Comparison of ENCODE assay signal across 8 mouse cellular contexts in the genomic region with DNA sequence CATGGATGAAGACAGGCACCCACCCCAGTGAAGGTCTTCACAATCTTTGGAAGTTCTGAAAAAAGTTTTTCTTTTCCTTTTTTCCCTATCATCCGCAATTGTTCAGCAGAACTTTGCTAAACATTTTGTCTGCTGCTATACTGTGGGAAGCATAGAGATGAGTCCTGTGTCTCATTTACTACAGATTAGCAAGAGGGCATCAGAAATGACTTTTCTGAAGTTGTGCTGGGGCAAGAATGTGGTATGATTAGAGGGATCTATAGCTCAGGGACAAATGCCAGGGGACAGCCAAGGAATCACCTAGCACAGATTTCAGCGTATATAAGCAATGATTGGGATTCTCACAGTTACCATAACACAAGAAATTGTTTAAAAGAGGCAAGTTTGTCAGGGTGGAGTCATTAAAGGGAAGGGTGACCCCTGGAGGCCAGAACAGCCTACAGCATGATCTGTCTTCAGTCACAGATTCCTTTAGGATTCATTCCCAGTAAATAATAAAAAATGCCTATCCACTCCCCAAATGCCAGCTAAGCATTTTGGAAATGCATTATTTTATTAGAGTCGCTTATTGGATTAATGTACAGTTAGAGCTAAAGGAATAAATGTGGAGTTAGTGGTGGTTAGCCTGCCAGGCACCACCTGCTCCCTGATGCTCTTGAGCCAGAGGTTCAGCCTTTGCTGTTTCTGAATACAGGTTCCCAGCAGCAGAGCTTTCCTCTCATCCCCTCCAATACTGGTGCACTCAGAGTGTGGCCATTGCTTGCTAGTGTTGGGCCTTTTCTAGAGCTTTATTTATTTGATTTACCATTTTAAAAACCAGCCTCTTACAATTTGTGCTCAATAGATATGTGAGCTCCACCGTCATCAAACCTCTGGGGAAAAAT.
DNase-seq lines count a peak whose midpoint lies in the region; ATAC-seq and TF ChIP-seq lines count a peak whose summit lies in the region.

No protein-coding gene starts in this region.

- H3K9me3 ChIP-seq in kidney, embryonic 15.5 days (replicated peaks), result no peaks in the 10 kb centered on the region
- H3K9me3 ChIP-seq in ES-E14 (ENCODE audit: control insufficient read depth, insufficient read depth, low read depth, low read length), result no peaks in the 10 kb centered on the region

- no peak for ATAC-seq in kidney, embryonic 15.5 days (replicated peaks; ENCODE audit: low FRiP score)

- no peak overlapping the region for H3K9ac ChIP-seq in kidney, embryonic 15.5 days
- no peak overlapping the region for H3K9ac ChIP-seq in ES-E14 (ENCODE audit: insufficient read depth, low read depth, low read length, poor library complexity, severe bottlenecking)

- WGBS in kidney, embryonic 15.5 days, result 49% methylated on average over 4 of the region's 4 CpGs

- H3K27me3 ChIP-seq in kidney, embryonic 15.5 days, result no peaks in the 10 kb centered on the region

- H3K27ac ChIP-seq in kidney, embryonic 15.5 days, result no peak overlapping the region
- H3K27ac ChIP-seq in ES-E14 (ENCODE audit: insufficient read depth, low read depth, low read length, poor library complexity, severe bottlenecking), result no peak overlapping the region

- DNase-seq in kidney, adult 18-20 months, result peak; percentile 4
- peak; percentile 35 for DNase-seq in ES-E14 (ENCODE audit: low read depth, low spot score)
- peak; percentile 67 to 70 for DNase-seq in cerebellum, postnatal 10 days
- peak; percentile 6 for DNase-seq in gastrocnemius, postnatal 14 days
- DNase-seq in left cerebral cortex, adult 11 months (ENCODE audit: low spot score), result peak; percentile 22
- peak; percentile 6 for DNase-seq in retina, postnatal 7 days (ENCODE audit: low read depth, low spot score)
- no peak for DNase-seq in urinary bladder, adult 18-20 months (ENCODE audit: low spot score in 2 of 2)

- no peak overlapping the region for H3K4me2 ChIP-seq in kidney, embryonic 15.5 days

- H3K36me3 ChIP-seq in kidney, embryonic 15.5 days, result no peaks in the 10 kb centered on the region
- H3K36me3 ChIP-seq in ES-E14 (ENCODE audit: control insufficient read depth, insufficient read depth, low read length, poor library complexity, severe bottlenecking), result no peaks in the 10 kb centered on the region

- intact Hi-C loops in gastrocnemius, postnatal 14 days (cut with DNase I; ENCODE audit: low total_unique reads), result no loop called here

- in situ Hi-C loops in ES-E14 (cut with MboI; ENCODE audit: low sequenced_read_pairs in 2 of 2, unreplicated experiment in 2 of 2), result no loop called here

- H3K4me3 ChIP-seq in kidney, embryonic 15.5 days (replicated peaks), result no peak overlapping the region
- H3K4me3 ChIP-seq in ES-E14 (ENCODE audit: insufficient read depth in 1 of 2, low read depth in 1 of 2, low read length in 2 of 2, poor library complexity in 1 of 2, severe bottlenecking in 1 of 2), result no peak overlapping the region

- peaks cover 5% of the 10 kb centered on the region; the same call in 1 of the 2 replicates for H3K4me1 ChIP-seq in kidney, embryonic 15.5 days
- H3K4me1 ChIP-seq in ES-E14 (ENCODE audit: control insufficient read depth in 2 of 2, insufficient read depth in 2 of 2, low read length in 2 of 2, poor library complexity in 1 of 2), result peaks cover 0 to 3% of the 10 kb centered on the region in 2 experiments; a peak in 1 of 4 replicates

TF ChIP-seq in ES-E14, 5 proteins besides CTCF, POLR2A, EP300 and RAD21:
- TF ChIP-seq HCFC1 (IDR thresholded peaks at IDR 0.05; ENCODE audit: borderline replicate concordance, insufficient read depth, low read length) (no peak), ZC3H11A (IDR thresholded peaks at IDR 0.05; ENCODE audit: borderline replicate concordance, low read depth, low read length) (peak; percentile 85)

Comparison
In these comparisons a context has a peak if more than half of its experiments do, and no peak if none do; other contexts are left out.
1. DNase-seq: peak in kidney, adult 18-20 months (single experiment), ES-E14 (single experiment), cerebellum, postnatal 10 days (2 of 2), gastrocnemius, postnatal 14 days (single experiment), left cerebral cortex, adult 11 months (single experiment) and retina, postnatal 7 days (single experiment); none in urinary bladder, adult 18-20 months (0 of 2).